Mouse (Mus musculus): Measurements from ENCODE around the gene Hdc. TPM values are rescaled to one million over a fixed set of nuclear protein-coding genes. Genes with fewer than 3 reads are reported as not detected.

The Hdc gene
- polyA plus RNA-seq, 1 experiment from 2014 or later: 26.8 TPM

DNA sequence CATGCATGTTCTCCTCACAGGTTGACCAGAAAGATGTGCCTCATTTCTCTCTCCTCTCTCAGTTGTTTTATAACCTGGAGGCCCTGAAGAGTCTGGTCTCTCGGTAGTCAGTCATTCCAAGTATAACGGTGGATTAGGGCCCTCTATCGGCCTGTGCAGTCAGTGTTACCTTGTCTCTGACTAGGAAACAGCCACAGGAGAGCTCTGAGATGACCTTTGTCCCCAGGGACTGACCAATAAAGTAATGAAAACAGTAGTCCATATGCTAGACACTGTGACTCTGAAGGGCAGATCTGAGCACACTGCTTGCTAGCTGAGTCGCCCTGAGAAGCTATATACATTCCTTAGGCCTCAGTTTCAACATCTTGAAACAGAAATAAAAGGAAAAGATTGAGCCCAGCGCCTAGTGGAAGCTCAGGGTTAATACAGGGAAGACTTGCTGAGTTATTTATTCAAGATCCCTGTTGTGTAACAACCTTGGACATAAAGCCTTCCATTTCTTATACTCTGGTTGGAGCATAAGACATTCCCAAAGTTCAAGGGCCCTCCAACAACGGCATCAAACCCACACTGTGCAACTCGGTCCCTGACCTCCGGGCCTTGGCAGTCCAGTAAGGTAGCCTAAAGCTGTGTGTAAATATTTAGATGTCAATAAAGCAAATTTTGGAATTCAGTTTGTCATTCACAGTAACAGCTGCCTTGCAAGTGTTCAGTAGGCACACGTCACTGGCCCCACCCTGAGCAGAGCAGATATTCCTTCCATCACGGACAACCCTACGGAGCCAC lies 43.5 kb downstream of the Hdc start:
- no peaks in the 10 kb centered on the region for H3K4me1 ChIP-seq (ENCODE audit: control insufficient read depth, insufficient read depth, low read length)
- no peak overlapping the region for H3K4me2 ChIP-seq (ENCODE audit: low read depth, low read length)
- no peaks in the 10 kb centered on the region for H3K36me3 ChIP-seq (ENCODE audit: control insufficient read depth, insufficient read depth, low read length)
- H3K27ac ChIP-seq (ENCODE audit: low read length): no peak overlapping the region
- no peak overlapping the region for H3K9ac ChIP-seq (ENCODE audit: low read length)
- no peak overlapping the region for H3K4me3 ChIP-seq (replicated peaks; ENCODE audit: low read length)
- peaks cover 4% of the 10 kb centered on the region; the same call in 1 of the 2 replicates for H3K9me3 ChIP-seq (replicated peaks; ENCODE audit: control insufficient read depth, low read length)
- no peak for ATAC-seq (ENCODE audit: insufficient read depth, low FRiP score)
- no peaks in the 10 kb centered on the region for H3K27me3 ChIP-seq (ENCODE audit: control insufficient read depth, insufficient read depth, low read length)
- WGBS: 74% methylated on average over 11 of the region's 11 CpGs

DNA sequence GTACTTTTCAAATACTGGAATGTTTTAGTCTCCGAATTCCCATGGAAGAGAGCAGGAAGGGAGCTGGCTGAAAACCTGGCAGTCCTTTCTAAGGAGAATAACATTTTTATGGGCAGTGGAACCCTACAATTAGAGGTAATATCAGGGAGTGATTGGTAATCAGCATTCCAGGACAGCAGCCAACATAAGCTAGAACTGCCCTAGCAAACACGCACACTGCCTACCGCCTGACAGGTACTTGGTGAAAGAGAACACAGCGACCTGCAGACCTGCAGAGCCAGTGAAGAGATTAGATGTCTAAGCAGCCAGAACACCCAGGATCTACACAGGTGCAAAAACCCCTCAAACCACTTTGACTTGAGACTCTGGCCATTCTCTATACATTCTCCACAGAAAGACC lies 46.4 kb downstream of the Hdc start:
- Histone ChIP-seq H3K4me3 (replicated peaks; ENCODE audit: low read length) (no peak overlapping the region), H3K27ac (ENCODE audit: low read length) (no peak overlapping the region), H3K9ac (ENCODE audit: low read length) (no peak overlapping the region), H3K4me2 (ENCODE audit: low read depth, low read length) (no peak overlapping the region), H3K4me1 (ENCODE audit: control insufficient read depth, insufficient read depth, low read length) (no peaks in the 10 kb centered on the region), H3K9me3 (replicated peaks; ENCODE audit: control insufficient read depth, low read length) (peaks cover 4% of the 10 kb centered on the region; the same call in 1 of the 2 replicates), H3K36me3 (ENCODE audit: control insufficient read depth, insufficient read depth, low read length) (no peaks in the 10 kb centered on the region), H3K27me3 (ENCODE audit: control insufficient read depth, insufficient read depth, low read length) (no peaks in the 10 kb centered on the region)
- ATAC-seq (ENCODE audit: insufficient read depth, low FRiP score): no peak
- 77% methylated on average over 4 of the region's 4 CpGs for WGBS

- 70% methylated on average over 1 of the region's 1 CpGs for WGBS
- peaks cover 4% of the 10 kb centered on the region; the same call in 1 of the 2 replicates for H3K9me3 ChIP-seq (replicated peaks; ENCODE audit: control insufficient read depth, low read length)
- no peaks in the 10 kb centered on the region for H3K4me1 ChIP-seq (ENCODE audit: control insufficient read depth, insufficient read depth, low read length)
- H3K4me2 ChIP-seq (ENCODE audit: low read depth, low read length): no peak overlapping the region
- H3K4me3 ChIP-seq (replicated peaks; ENCODE audit: low read length): no peak overlapping the region
- H3K9ac ChIP-seq (ENCODE audit: low read length): no peak overlapping the region
- no peak overlapping the region for H3K27ac ChIP-seq (ENCODE audit: low read length)
- H3K27me3 ChIP-seq (ENCODE audit: control insufficient read depth, insufficient read depth, low read length): no peaks in the 10 kb centered on the region
- no peaks in the 10 kb centered on the region for H3K36me3 ChIP-seq (ENCODE audit: control insufficient read depth, insufficient read depth, low read length)
- ATAC-seq (ENCODE audit: insufficient read depth, low FRiP score): no peak
Measured at GRCm38 (mm10) chr2:126572163-126572562, 46.9 kb downstream of the Hdc start.

DNA sequence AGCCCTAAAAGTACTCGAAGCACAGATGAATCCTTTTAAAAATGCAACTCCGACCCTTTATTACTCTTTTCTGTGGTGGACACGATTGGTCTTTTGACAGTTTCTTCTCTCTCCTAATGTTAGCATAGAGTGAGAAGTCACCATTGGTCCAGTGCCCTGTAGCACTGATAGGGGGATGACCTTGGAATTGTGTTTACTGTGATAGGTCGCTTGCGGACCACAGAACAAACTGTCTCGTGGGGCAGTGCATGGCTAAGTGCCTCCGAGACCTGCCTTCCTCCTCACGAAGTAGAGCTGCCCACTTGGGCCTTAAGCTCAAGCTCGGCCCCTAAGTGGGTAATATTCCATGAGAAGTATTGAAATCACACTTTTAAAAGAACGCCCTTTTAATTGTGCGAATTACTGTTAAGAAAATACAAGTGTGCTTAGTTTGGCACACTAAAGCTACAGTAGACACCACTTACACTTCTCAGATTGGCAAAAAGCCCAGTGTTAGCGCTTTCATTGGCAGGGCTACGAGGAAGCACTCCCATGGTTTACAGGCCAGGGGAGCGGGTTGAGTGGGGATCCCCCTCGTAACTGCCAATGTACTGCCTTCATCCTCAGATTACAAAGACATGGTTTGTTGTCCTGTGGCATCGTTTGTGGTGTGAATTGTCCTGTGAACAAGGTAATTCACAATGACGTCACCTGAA lies 55.5 kb downstream of the Hdc start:
- Histone ChIP-seq H3K4me1 (ENCODE audit: control insufficient read depth, insufficient read depth, low read length) (no peaks in the 10 kb centered on the region), H3K4me3 (replicated peaks; ENCODE audit: low read length) (no peak overlapping the region), H3K9me3 (replicated peaks; ENCODE audit: control insufficient read depth, low read length) (no peaks in the 10 kb centered on the region), H3K36me3 (ENCODE audit: control insufficient read depth, insufficient read depth, low read length) (no peaks in the 10 kb centered on the region), H3K27me3 (ENCODE audit: control insufficient read depth, insufficient read depth, low read length) (no peaks in the 10 kb centered on the region), H3K4me2 (ENCODE audit: low read depth, low read length) (no peak overlapping the region), H3K9ac (ENCODE audit: low read length) (no peak overlapping the region), H3K27ac (ENCODE audit: low read length) (no peak overlapping the region)
- 68% methylated on average over 17 of the region's 17 CpGs for WGBS
- ATAC-seq (ENCODE audit: insufficient read depth, low FRiP score): no peak

GRCm38 (mm10) chr2:126560094-126560493 lies 59.0 kb downstream of the Hdc start:
- Histone ChIP-seq H3K9me3 (replicated peaks; ENCODE audit: control insufficient read depth, low read length) (no peaks in the 10 kb centered on the region), H3K27me3 (ENCODE audit: control insufficient read depth, insufficient read depth, low read length) (no peaks in the 10 kb centered on the region), H3K9ac (ENCODE audit: low read length) (no peak overlapping the region), H3K36me3 (ENCODE audit: control insufficient read depth, insufficient read depth, low read length) (no peaks in the 10 kb centered on the region), H3K27ac (ENCODE audit: low read length) (no peak overlapping the region), H3K4me1 (ENCODE audit: control insufficient read depth, insufficient read depth, low read length) (no peaks in the 10 kb centered on the region), H3K4me3 (replicated peaks; ENCODE audit: low read length) (no peak overlapping the region), H3K4me2 (ENCODE audit: low read depth, low read length) (no peak overlapping the region)
- 95% methylated on average over 1 of the region's 1 CpGs for WGBS
- ATAC-seq (ENCODE audit: insufficient read depth, low FRiP score): no peak

DNA sequence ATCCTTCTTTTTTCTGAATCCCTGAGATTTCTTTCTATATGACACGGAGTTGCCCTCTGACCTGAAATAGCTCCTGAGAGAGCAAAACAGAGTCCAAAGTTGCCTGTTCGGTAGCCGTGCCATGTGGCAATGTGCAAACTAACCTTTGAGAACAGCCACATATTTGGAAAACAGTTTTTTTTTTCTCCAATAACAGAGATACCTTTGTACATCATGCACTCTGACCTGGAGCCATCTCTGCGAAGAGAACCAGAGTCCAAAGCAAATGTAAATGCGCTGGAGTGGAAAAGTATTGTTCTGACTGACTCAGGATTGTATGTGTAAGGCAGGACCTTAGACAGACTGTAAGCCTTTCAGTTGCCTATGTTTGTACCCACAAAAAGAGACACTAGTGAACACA lies 63.6 kb downstream of the Hdc start:
- WGBS: 81% methylated on average over 5 of the region's 5 CpGs
- no peak overlapping the region for H3K9ac ChIP-seq (ENCODE audit: low read length)
- peaks cover 6% of the 10 kb centered on the region; the same call in 1 of the 2 replicates for H3K4me1 ChIP-seq (ENCODE audit: control insufficient read depth, insufficient read depth, low read length)
- no peaks in the 10 kb centered on the region for H3K9me3 ChIP-seq (replicated peaks; ENCODE audit: control insufficient read depth, low read length)
- no peak overlapping the region for H3K4me2 ChIP-seq (ENCODE audit: low read depth, low read length)
- no peaks in the 10 kb centered on the region for H3K36me3 ChIP-seq (ENCODE audit: control insufficient read depth, insufficient read depth, low read length)
- ATAC-seq (ENCODE audit: insufficient read depth, low FRiP score): no peak
- H3K27ac ChIP-seq (ENCODE audit: low read length): no peak overlapping the region
- H3K27me3 ChIP-seq (ENCODE audit: control insufficient read depth, insufficient read depth, low read length): peaks cover 33% of the 10 kb centered on the region
- H3K4me3 ChIP-seq (replicated peaks; ENCODE audit: low read length): no peak overlapping the region

- Histone ChIP-seq H3K4me1 (ENCODE audit: control insufficient read depth, insufficient read depth, low read length) (peaks cover 6% of the 10 kb centered on the region; the same call in 1 of the 2 replicates), H3K4me3 (replicated peaks; ENCODE audit: low read length) (peak overlapping the region; percentile 58), H3K36me3 (ENCODE audit: control insufficient read depth, insufficient read depth, low read length) (no peaks in the 10 kb centered on the region), H3K27me3 (ENCODE audit: control insufficient read depth, insufficient read depth, low read length) (peaks cover 37% of the 10 kb centered on the region), H3K4me2 (ENCODE audit: low read depth, low read length) (peak overlapping the region; percentile 95), H3K9ac (ENCODE audit: low read length) (peak overlapping the region; percentile 60), H3K9me3 (replicated peaks; ENCODE audit: control insufficient read depth, low read length) (no peaks in the 10 kb centered on the region), H3K27ac (ENCODE audit: low read length) (no peak overlapping the region)
- 3% methylated on average over 26 of the region's 26 CpGs for WGBS
- ATAC-seq (ENCODE audit: insufficient read depth, low FRiP score): 0 out of 2 replicates have a peak, but pooled peaks have one; percentile 25
Measured at GRCm38 (mm10) chr2:126553291-126553639, 65.8 kb downstream of the Hdc start.

DNA sequence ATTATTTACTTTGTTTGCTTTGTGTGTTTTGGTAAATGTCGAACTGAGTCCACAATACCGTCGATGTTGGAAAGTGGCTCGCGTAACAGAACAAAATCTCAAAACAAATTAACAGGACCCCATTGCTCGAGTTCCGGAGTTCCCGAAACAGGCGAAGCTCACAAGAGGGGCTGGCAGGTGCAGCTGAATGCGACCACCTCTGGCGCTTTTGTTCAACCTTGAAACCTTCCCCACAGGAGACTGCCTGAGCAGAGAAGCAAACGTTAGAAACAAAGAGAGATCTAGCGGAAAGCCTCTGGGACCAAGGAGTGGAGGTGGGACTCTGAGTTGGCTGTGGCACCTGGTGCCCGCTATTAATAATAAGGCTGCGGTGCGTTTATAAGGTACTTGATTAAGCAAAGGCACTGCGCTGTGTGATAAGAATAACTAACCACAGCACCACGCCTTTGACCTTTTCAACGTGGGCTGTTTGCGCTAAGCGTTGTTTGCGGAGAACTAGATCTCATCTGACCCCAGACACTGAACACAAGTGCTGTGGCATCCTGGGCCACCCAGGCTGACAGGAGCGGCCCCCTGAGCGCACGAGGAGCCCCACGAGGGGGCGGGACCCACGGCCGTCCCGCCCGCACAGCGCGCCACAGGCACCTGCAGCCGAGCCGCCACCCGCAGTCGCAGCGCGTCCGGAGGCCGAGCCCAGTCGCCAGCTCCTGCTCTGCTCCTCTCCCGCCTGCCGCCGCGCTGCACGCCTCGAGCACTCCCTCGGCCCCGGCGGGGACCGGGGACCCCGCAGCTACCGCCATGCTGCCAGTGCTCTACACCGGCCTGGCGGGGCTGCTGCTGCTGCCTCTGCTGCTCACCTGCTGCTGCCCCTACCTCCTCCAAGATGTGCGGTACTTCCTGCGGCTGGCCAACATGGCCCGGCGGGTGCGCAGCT lies 66.5 kb downstream of the Hdc start, which contains the start of gene Slc27a2:
Slc27a2 (plus strand) TSS at position 51 of the 934 bp plus-strand sequence.
- peak; percentile 71; the same call in 1 of the 2 replicates for ATAC-seq (ENCODE audit: insufficient read depth, low FRiP score)
- peaks cover 37% of the 10 kb centered on the region for H3K27me3 ChIP-seq (ENCODE audit: control insufficient read depth, insufficient read depth, low read length)
- peak within 1 kb of the TSS; percentile 58 for H3K4me3 ChIP-seq (replicated peaks; ENCODE audit: low read length)
- WGBS: 2% methylated on average over 57 of the region's 61 CpGs
- no peak within 1 kb of the TSS for H3K27ac ChIP-seq (ENCODE audit: low read length)
- peaks cover 6% of the 10 kb centered on the region; the same call in 1 of the 2 replicates for H3K4me1 ChIP-seq (ENCODE audit: control insufficient read depth, insufficient read depth, low read length)
- H3K4me2 ChIP-seq (ENCODE audit: low read depth, low read length): peak within 1 kb of the TSS; percentile 95
- H3K9me3 ChIP-seq (replicated peaks; ENCODE audit: control insufficient read depth, low read length): no peaks in the 10 kb centered on the region
- no peaks in the 10 kb centered on the region for H3K36me3 ChIP-seq (ENCODE audit: control insufficient read depth, insufficient read depth, low read length)
- H3K9ac ChIP-seq (ENCODE audit: low read length): peak within 1 kb of the TSS; percentile 60
